9 mouse cellular contexts compared by ENCODE assay signal in the genomic region with DNA sequence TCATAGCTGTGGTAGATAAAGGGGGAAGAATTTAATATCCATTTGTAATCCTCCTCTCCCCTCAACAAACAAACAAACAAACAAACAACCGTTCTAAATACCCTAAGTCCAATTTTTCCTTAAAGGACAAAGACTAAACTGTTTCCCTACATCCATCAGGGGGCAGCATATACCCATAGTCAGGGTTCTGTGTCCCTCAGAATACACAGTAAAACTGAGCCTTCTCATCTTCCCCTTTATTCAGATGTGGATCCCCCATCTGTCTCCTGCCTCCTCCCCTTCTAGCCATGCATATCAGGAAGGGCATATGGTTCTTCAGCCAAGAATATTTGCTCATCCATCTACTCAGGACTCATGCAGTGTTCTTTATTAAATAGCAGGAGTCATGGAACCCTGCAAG. TPM values are rescaled to one million over a fixed set of nuclear protein-coding genes. Genes with fewer than 3 reads are reported as not detected.
DNase-seq lines count a peak whose midpoint lies in the region; ATAC-seq lines count a peak whose summit lies in the region.
"Had no signal": no experiment of that assay in that cellular context is flagged by ENCODE, and none has a peak within 500 bp of the region (broad histone marks: within the 10 kb centered on the region; RNA-seq: fewer than 3 reads in every experiment).

No protein-coding gene starts in this region.

- no peak overlapping the region for H3K4me3 ChIP-seq in midbrain, embryonic 14.5 days (replicated peaks; ENCODE audit: low read depth, low read length)
- H3K4me3 ChIP-seq in midbrain, embryonic 10.5 days, result no peak overlapping the region
- H3K4me3 ChIP-seq in hindbrain, embryonic 14.5 days (replicated peaks; ENCODE audit: low read length), result no peak overlapping the region
- H3K4me3 ChIP-seq: lung, embryonic 15.5 days had no signal

- H3K4me2 ChIP-seq in midbrain, embryonic 14.5 days (ENCODE audit: low read length), result no peak overlapping the region
- no peak overlapping the region for H3K4me2 ChIP-seq in hindbrain, embryonic 14.5 days (replicated peaks)
- H3K4me2 ChIP-seq: lung, embryonic 15.5 days had no signal

- H3K9me3 ChIP-seq in midbrain, embryonic 14.5 days (ENCODE audit: control insufficient read depth, low read length), result no peaks in the 10 kb centered on the region
- no peaks in the 10 kb centered on the region for H3K9me3 ChIP-seq in midbrain, embryonic 10.5 days (replicated peaks)
- no peaks in the 10 kb centered on the region for H3K9me3 ChIP-seq in hindbrain, embryonic 14.5 days (ENCODE audit: control insufficient read depth, low read length)
- H3K9me3 ChIP-seq: lung, embryonic 15.5 days had no signal

- ATAC-seq in midbrain, embryonic 14.5 days (ENCODE audit: low FRiP score, low TSS enrichment), result no peak
- ATAC-seq in hindbrain, embryonic 14.5 days (ENCODE audit: low FRiP score), result peak; percentile 53

- 28% methylated on average over 1 of the region's 1 CpGs for WGBS in midbrain, embryonic 14.5 days
- 4% methylated on average over 1 of the region's 1 CpGs for WGBS in midbrain, embryonic 10.5 days
- 10% methylated on average over 1 of the region's 1 CpGs for WGBS in hindbrain, embryonic 14.5 days

- H3K4me1 ChIP-seq in midbrain, embryonic 14.5 days (ENCODE audit: control insufficient read depth, insufficient read depth, low read length), result peaks cover 17% of the 10 kb centered on the region
- H3K4me1 ChIP-seq in midbrain, embryonic 10.5 days, result peaks cover 32% of the 10 kb centered on the region
- peaks cover 22% of the 10 kb centered on the region for H3K4me1 ChIP-seq in hindbrain, embryonic 14.5 days (replicated peaks; ENCODE audit: control insufficient read depth, insufficient read depth, low read length)

- peak; percentile 52 for DNase-seq in adrenal gland, adult 2 months
- no peak for DNase-seq in adrenal gland, postnatal 25 days
- DNase-seq in midbrain, embryonic 14.5 days, result peak; percentile 90
- DNase-seq in midbrain, embryonic 10.5 days (ENCODE audit: low spot score), result no peak
- peak; percentile 71 to 74 for DNase-seq in cerebellum, postnatal 14 days
- peak; percentile 86 for DNase-seq in hindbrain, embryonic 14.5 days (ENCODE audit: low spot score)
- DNase-seq in lung, postnatal 36 days, result peak; percentile 77
- DNase-seq in ovary, postnatal 10 days (ENCODE audit: low spot score), result no peak

- no peak overlapping the region for H3K27ac ChIP-seq in midbrain, embryonic 14.5 days (replicated peaks; ENCODE audit: low read depth, low read length)
- H3K27ac ChIP-seq in midbrain, embryonic 10.5 days (replicated peaks), result no peak overlapping the region
- H3K27ac ChIP-seq in hindbrain, embryonic 14.5 days, result 0 out of 2 replicates have a peak overlapping the region, but pooled peaks have one; percentile 6
- H3K27ac ChIP-seq: lung, embryonic 15.5 days had no signal

- H3K36me3 ChIP-seq in midbrain, embryonic 14.5 days (ENCODE audit: control insufficient read depth, insufficient read depth, low read length), result no peaks in the 10 kb centered on the region
- no peaks in the 10 kb centered on the region for H3K36me3 ChIP-seq in midbrain, embryonic 10.5 days
- H3K36me3 ChIP-seq in hindbrain, embryonic 14.5 days (replicated peaks; ENCODE audit: control insufficient read depth, insufficient read depth), result no peaks in the 10 kb centered on the region
- H3K36me3 ChIP-seq: lung, embryonic 15.5 days had no signal

- H3K27me3 ChIP-seq in midbrain, embryonic 14.5 days (ENCODE audit: control insufficient read depth, insufficient read depth, low read length), result peaks cover 30% of the 10 kb centered on the region
- H3K27me3 ChIP-seq in midbrain, embryonic 10.5 days (ENCODE audit: low read depth, poor library complexity, severe bottlenecking), result peaks cover 55% of the 10 kb centered on the region
- H3K27me3 ChIP-seq in hindbrain, embryonic 14.5 days (ENCODE audit: control insufficient read depth, insufficient read depth, low read length), result peaks cover 32% of the 10 kb centered on the region

- H3K9ac ChIP-seq in midbrain, embryonic 14.5 days (replicated peaks; ENCODE audit: low read length), result no peak overlapping the region
- H3K9ac ChIP-seq in hindbrain, embryonic 14.5 days, result no peak overlapping the region
- H3K9ac ChIP-seq: lung, embryonic 15.5 days had no signal

RNA-seq across cellular contexts. Expression of a gene that starts 1.4 kb away (rescaled TPM):
- total RNA-seq in adrenal gland, adult 2 months (2021), result 10 to 100 TPM; 25.9 to 33.6 TPM
- 2.3 and 2.4 TPM in 2 replicates for polyA plus RNA-seq in adrenal gland, adult 2 months (2012; rRNA removed)
- total RNA-seq in adrenal gland, postnatal 25 days (2021), result 33.1 and 34.2 TPM in 2 replicates
- polyA plus RNA-seq in midbrain, embryonic 14.5 days (2014; fragmentation: Nextera tagmentation; extraction: Ambion mirVana), result 36.9 and 47.6 TPM in 2 replicates
- polyA plus RNA-seq in midbrain, embryonic 10.5 days (2016; fragmentation: Nextera tagmentation; extraction: Ambion mirVana), result 51.6 and 54.9 TPM in 2 replicates
- 42.7 and 43.0 TPM in 2 replicates for polyA plus RNA-seq in hindbrain, embryonic 14.5 days (2014; fragmentation: Nextera tagmentation; extraction: Ambion mirVana)

RNA-seq across cellular contexts. Expression of a gene that starts 13.2 kb away (rescaled TPM):
- total RNA-seq in adrenal gland, adult 2 months (2021), result 1 to 10 TPM; 2.2 to 5.0 TPM
- 6.1 and 8.8 TPM in 2 replicates for polyA plus RNA-seq in adrenal gland, adult 2 months (2012; rRNA removed)
- total RNA-seq in adrenal gland, postnatal 25 days (2021), result 2.9 and 6.2 TPM in 2 replicates
- polyA plus RNA-seq in midbrain, embryonic 14.5 days (2014; fragmentation: Nextera tagmentation; extraction: Ambion mirVana), result 6.2 and 7.5 TPM in 2 replicates
- polyA plus RNA-seq in midbrain, embryonic 10.5 days (2016; fragmentation: Nextera tagmentation; extraction: Ambion mirVana), result 0.83 and 1.1 TPM in 2 replicates
- 10.0 and 11.0 TPM in 2 replicates for polyA plus RNA-seq in hindbrain, embryonic 14.5 days (2014; fragmentation: Nextera tagmentation; extraction: Ambion mirVana)

RNA-seq across cellular contexts. Expression of a gene that starts 50.0 kb away (rescaled TPM):
- 10 to 100 TPM; 58.3 to 86.4 TPM for total RNA-seq in adrenal gland, adult 2 months (2021)
- 94.4 and 102 TPM in 2 replicates for polyA plus RNA-seq in adrenal gland, adult 2 months (2012; rRNA removed)
- total RNA-seq in adrenal gland, postnatal 25 days (2021), result 76.4 and 81.1 TPM in 2 replicates
- 48.3 and 48.5 TPM in 2 replicates for polyA plus RNA-seq in midbrain, embryonic 14.5 days (2014; fragmentation: Nextera tagmentation; extraction: Ambion mirVana)
- 45.6 and 53.5 TPM in 2 replicates for polyA plus RNA-seq in midbrain, embryonic 10.5 days (2016; fragmentation: Nextera tagmentation; extraction: Ambion mirVana)
- 60.8 and 65.0 TPM in 2 replicates for polyA plus RNA-seq in hindbrain, embryonic 14.5 days (2014; fragmentation: Nextera tagmentation; extraction: Ambion mirVana)

Comparison
In these comparisons a context has a peak if more than half of its experiments do, and no peak if none do; other contexts are left out.
1. DNase-seq: peak in adrenal gland, adult 2 months (single experiment), midbrain, embryonic 14.5 days (single experiment), cerebellum, postnatal 14 days (2 of 2), hindbrain, embryonic 14.5 days (single experiment) and lung, postnatal 36 days (single experiment); none in adrenal gland, postnatal 25 days (single experiment), midbrain, embryonic 10.5 days (single experiment) and ovary, postnatal 10 days (single experiment).
2. RNA of a gene that starts 1.4 kb away (polyA plus RNA-seq): 51.6 to 54.9 TPM in midbrain, embryonic 10.5 days, 36.9 to 47.6 TPM in midbrain, embryonic 14.5 days and 42.7 to 43.0 TPM in hindbrain, embryonic 14.5 days; 2.3 to 2.4 TPM in adrenal gland, adult 2 months; every median in the first group is over 10 times any median in the second.